Mouse (Mus musculus) gastrocnemius, postnatal 10 days (tissue): ENCODE results near the gene Ppp5c. TPM values are rescaled to one million over a fixed set of nuclear protein-coding genes. Genes with fewer than 3 reads are reported as not detected.

Experiments
- DNase-seq: peaks from one replicate; pipeline ENCODE4 v3.0.0; 2021; ENCODE audit warnings: mixed read lengths
- total RNA-seq, 2 experiments: library from RNA; stranded (reverse); gene quantifications; 2 replicates each; pipeline ENCODE4 v1.2.3; 2021

Gene Ppp5c
- total RNA-seq, 2 experiments from 2014 or later, result 54.1 to 69.8 TPM

DNA sequence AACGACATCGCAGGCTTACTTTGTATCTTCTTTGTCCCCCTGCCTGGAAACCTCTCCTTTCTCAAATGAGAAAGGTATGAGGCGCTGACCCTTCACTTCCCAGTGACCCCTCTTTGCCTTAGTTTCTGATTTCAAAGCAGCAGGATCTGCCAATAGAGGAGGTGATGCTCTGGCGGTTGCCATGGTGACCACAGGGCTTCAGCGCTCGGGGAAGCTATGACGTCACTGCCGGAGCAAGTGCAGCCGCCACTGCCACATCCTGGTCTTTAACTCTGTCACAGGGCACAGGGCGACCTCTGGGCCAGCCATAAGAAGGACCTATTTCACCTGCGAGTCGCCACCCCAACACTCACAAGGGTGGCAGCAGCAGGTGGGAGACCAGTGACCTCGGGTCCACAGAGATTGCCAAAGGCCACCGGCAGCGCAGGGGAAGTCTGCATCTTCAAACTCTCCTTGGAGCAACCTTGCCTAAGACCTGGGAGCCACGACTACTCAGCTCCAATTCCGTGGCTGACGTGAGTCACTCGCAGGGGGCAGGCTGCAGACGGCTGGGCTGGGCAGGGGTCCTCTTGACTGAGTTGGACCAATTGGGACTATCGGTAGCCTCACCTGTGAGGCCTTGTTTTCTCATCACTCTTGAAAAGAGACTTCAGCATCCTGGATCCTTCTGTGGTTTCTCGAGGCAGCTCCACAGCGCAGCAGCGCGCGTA lies 44.7 kb downstream of the Ppp5c start, which contains the start of gene Gm42372:
TSS of gene Gm42372 (plus strand) at position 228 of the 710 bp plus-strand sequence.
- peak; percentile 29 for DNase-seq

DNA sequence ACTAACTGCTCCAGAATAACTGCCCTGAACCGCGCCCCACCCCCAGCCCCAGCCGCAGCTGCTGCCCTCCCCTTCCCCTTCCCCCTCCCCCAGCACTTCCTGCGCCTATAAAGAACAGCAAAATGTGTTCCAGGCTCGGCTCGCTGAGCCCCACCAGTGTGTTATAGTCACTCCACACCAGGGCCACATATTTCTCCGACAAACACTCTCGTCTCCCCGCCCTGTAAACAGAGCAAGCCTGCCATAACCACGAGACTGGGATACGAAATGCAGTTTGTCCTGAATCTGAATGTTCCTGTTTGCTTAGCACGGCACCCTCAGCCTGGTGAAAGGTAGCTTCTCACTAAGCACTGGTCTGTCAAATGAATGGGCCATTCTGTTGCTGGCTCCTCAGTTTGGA lies 47.4 kb downstream of the Ppp5c start:
- peak; percentile 53 for DNase-seq

DNA sequence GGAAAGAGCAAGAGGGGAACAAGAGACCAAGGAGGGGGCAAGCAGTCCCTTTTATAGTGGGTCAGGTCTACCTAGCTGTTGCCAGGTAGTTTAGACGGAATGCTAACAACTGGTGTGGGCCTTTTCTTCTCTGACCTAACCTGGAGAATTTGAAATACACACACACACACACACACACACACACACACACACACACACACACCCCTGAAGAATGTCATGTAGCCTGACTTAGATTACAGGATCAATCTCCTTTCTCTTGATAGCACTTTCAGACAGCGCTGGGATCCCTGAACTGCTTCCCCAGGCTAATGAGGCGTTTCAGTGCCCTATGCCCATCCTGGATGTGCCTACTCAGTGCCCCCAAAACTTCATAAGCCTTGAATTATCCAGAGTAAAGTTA lies 49.1 kb downstream of the Ppp5c start:
- no peak for DNase-seq

DNA sequence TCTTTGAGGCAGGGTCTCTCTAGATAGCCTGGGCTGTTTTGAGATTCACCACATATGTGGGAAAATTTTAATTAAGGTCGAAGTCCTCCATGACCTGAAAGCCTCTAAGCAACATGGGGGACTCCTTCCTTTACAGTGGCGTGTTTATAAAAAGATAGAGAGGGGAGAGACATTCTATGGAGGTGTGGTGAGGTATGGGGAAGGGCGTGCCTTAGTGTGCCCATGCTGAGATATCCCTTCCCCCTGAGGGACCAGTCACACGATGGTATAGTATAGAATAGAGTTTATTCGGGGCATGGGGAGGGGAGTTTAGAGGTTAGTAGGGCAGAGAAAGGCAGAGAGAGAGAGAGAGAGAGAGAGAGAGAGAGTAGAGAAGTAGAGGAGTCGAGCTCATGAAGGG lies 49.6 kb downstream of the Ppp5c start:
- no peak for DNase-seq

DNA sequence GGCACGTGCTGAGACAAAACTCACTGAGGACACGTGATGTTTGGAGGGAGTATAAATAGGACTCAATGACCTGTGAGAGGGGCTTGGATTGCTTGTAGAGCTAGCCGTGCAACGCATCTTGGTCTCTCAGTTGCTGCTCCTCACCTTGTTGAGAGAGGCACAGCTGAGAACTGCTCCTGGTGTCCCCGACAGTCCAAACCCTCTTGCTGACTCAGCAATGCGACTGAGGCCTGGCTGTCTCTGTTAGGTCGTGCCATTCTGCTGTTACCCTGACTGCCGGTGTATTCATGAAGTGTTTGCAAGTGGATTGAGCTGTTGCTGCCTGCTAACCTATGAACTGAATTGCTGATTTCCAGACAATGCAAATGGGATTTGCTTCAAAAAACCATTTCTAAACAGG lies 51.4 kb downstream of the Ppp5c start:
- DNase-seq, result no peak

DNA sequence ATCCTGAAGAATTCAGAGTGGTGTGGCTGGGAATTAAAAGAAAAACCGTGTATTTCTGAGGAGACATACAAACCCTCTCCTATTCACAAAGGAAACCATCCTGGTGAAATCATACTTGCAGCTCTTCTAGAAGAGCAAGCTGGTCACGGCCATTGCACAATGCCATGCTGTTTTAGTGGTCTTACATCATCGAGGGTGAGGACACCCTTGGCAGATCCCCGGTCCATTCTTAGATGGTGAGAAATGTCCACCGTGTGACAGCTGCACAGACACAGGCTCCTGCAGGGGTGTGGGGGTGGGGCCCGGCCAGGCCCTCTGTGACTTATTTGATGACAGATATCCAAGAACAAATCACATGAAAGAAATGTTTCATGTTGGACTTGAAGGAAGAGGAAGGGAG lies 53.7 kb downstream of the Ppp5c start:
- DNase-seq, result peak; percentile 30

DNA sequence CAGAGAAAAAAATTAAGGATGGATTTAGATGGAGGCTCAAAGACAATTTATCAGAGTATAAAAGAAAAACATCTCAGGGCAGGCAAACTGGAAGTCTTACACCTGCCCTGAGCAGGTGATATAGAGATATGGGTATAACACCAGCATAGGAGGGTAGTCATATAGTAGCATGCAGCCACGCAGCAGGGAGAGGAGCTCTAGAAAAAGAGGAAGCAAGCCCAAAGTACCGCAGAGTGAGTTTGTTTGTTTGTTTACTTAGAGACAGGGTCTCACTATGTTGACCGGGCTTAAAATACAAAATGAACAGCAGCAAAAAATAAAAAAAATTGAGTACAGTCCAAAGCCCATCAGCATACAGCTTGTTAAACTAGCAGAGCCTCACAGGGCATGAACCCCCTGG lies 56.6 kb downstream of the Ppp5c start:
- no peak for DNase-seq

DNA sequence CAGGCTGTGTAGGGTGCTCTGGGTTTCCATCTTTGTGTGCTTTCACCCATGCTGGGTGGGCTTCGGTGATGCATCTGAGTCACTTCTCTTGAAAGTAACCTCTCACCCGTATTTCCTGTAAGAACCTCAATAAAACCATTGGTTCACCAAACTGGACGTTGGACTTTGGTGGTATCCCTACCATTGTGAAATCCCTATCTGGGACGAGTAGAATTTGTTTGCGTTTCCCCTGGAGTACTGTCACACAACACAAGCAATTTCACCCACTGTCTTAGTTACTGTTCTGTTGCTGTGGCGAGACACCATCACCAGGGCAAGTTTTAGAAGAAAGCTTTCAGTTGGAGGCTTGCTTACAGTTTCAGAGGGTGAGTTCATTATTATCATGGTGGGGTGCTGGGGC lies 59.3 kb downstream of the Ppp5c start:
- no peak for DNase-seq

DNA sequence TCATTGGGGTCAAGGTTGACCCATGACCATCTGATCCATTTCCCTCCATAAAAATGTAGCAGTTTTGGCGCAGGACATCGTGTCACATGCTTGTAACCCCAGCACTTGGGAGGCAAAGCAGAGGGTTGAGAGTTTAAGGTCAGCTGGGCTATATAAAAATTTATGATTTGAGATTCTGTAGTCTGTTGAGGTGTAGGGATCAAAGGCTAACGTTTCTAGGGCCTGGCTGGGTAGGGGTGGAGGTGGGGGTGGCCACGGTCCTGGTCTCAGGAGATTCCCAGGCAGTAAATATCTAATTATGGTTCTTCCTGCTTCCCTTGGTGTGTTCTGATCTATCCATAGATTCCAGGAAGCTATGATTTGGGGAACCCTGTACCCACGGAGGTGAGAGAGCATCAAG lies 66.0 kb downstream of the Ppp5c start:
- DNase-seq, result no peak

DNA sequence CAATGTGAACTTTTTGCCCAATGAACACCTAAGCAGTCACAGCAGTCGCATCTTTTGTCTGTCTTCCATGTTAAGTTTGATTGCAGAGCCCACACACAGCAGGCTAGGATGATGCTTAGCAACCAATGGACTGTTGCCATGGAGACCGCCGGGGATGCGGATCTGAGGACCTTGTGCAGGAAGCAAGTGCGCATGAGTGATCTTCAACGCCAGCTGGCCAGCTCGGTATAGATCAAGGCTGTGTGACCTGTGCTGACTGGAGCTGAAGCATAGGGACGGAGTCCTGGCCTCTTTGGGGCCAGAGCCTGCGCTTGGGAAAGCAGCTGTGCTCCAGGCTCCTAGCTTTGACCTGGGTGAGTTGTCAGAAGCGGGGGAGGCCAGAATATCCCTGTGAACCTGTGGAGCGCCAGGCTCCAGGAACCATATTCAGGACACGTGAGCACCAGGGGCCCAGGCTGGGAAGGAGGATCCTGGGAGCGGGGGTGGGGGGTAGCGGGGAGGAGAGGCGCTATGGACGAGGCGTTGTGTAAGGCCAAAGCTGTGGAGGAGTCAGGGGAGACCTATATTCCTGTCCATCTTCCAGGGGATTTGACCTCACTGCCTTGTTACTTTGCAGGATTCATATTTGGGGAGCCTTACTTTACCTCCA lies 68.1 kb downstream of the Ppp5c start, which contains the start of gene Pnmal1:
TSS of gene Pnmal1 (plus strand) at position 141 of the 649 bp plus-strand sequence.
- no peak for DNase-seq

DNA sequence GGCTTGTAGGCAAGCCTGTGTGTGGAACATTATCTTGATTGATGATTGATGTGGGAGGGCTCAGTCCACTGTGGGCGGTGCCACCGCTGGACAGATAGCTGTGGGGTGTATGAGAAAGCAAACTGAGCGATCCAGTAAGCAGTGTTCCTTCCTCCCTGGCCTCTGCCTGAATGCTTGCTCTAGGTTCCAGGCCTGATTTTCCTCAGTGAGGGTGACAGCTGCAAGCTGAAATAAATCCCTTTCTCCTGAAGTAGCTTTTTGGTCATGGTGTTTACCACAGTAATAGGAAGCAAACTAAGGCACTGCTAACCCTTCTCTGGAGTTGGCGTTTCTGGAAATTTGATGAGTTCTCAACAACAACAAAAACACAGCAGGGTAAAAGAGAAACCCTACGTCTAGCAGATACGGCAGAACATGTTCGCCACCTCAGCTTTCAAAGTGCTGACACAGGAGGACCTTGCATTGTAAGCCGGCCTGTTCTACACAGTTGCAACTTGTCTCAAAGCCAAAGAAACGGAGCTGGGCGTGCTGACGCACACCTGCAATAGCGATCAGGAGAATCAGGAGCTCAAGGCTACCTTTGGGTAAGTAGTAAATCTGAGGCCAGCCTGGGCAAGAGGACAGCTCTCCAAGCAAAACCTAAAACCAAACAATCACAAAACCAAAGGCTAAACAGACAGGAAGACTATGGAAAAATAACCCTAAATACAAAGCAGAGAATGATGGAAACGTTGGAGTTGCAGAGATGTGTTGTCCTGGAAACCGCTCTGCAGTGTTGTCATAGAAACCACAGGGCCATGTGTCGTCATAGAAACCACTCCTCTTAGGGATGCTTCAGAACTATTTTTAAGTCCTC lies 71.1 kb downstream of the Ppp5c start:
- DNase-seq, result no peak

DNA sequence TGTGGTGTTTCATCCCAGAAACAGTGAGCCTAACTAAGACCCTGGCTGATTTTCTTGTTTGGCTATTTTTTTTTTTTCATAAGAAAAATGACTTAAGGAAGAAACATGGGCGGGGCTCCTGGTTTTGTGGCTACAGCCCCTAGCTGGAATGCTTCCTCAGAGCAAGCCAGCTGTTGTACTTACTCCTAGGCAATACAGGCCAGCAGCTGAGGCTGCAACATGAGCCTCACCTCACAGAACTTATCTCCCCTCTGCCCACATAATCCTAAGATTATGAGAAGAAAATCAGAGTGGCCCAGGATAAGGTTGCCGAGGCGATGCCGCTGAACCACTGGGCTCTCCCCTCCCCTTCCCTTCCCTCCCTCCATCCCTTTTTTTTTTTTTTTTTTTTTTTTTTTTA lies 72.0 kb downstream of the Ppp5c start:
- DNase-seq, result no peak

Other genes with a start within 250 kb of the Ppp5c start
- gene Slc1a5, start 246.6 kb downstream of the Ppp5c start, total RNA-seq, result 10 to 100 TPM; 32.5 to 34.9 TPM
- 10 to 100 TPM; 42.3 to 46.1 TPM for gene Strn4, start 212.0 kb downstream of the Ppp5c start, total RNA-seq
- gene Fkrp, start 211.2 kb downstream of the Ppp5c start, total RNA-seq, result 10 to 100 TPM; 23.2 to 23.3 TPM
- 10 to 100 TPM in 1 of 2 experiments, 1 to 10 TPM in 1; 9.8 to 14.0 TPM for gene Prkd2, start 185.0 kb downstream of the Ppp5c start, total RNA-seq
- gene Dact3, start 152.6 kb downstream of the Ppp5c start, total RNA-seq, result 10 to 100 TPM in 1 of 2 experiments, 1 to 10 TPM in 1; 9.5 to 10.9 TPM
- 1 to 10 TPM; 1.3 to 2.7 TPM for gene Gng8, start 136.1 kb downstream of the Ppp5c start, total RNA-seq
- gene Ptgir, start 121.4 kb downstream of the Ppp5c start, total RNA-seq, result 1 to 10 TPM; 1.8 to 2.9 TPM
- gene Calm3, start 103.8 kb downstream of the Ppp5c start, total RNA-seq, result 100 to 1,000 TPM; 255 to 271 TPM
- 10 to 100 TPM; 20.6 to 24.5 TPM for gene Pnmal2, start 83.2 kb downstream of the Ppp5c start, total RNA-seq
- under 1 TPM; 0.16 to 0.21 TPM for gene Pnmal1, start 68.2 kb downstream of the Ppp5c start, total RNA-seq
- gene Gm42372, start 44.8 kb downstream of the Ppp5c start, total RNA-seq, result under 1 TPM in 1 of 2 experiments, not detected in 1; 0.16 TPM
- 10 to 100 TPM; 10.7 to 13.3 TPM for gene Ccdc8, start 35.2 kb downstream of the Ppp5c start, total RNA-seq
- gene Hif3a, start 34.5 kb upstream of the Ppp5c start, total RNA-seq, result 1 to 10 TPM; 1.9 to 3.1 TPM
- under 1 TPM; 0.05 to 0.14 TPM for gene Psg16, start 46.1 kb upstream of the Ppp5c start, total RNA-seq
- gene Ceacam3, start 122.4 kb upstream of the Ppp5c start, total RNA-seq, result not detected
- not detected for gene Psg29, start 175.6 kb upstream of the Ppp5c start, total RNA-seq